Mouse (Mus musculus) R1 (cell line): ENCODE data around the gene Pik3c2g.

Experiments
- DNase-seq: peaks from one replicate; pipeline ENCODE4 v3.0.0-alpha.2; 2018; ENCODE audit warnings: low read depth, low spot score

The Pik3c2g gene

DNA sequence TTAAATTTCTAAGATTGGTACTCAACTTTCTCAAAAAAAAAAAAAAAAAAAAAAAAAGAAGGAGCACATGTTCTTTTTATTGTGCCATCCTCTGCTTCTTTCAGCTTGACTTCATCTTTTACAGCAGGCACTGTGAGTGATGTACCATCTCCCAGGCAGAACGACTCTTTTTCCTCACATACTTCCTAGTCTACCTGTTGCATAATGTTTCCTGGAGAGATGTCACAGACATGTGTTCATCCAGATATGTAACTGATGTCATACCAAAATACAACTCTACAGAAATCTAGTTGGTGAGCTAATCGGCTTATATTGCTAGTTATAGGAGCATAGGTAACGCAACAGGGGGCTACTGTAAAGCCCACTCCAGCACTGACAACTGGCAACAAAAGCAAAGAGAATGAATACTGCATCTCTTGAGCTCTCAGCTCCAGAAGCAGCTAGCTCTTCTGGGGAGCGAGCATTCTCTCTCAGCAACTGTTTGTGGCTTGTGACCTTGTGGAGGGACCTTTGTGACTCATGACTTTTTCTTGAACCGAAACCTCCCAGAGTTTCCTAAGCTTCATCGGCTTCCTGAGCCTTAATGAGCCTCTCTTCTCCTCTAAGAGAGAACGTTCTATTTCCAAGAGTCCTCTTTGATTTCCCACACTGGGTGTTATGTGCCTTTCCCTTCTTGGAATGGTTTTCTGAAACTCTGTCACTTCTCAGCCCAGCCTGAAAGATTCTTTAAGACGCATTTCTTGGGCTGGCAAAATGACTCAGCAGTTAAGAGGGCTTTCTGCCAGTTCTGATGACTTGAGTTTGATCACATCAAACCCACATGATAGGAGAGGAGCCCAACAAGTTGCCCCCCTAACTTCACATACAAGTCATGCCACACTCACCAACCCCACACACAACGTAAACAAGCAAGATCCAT lies 148.9 kb downstream of the Pik3c2g start:
- no peak for DNase-seq

DNA sequence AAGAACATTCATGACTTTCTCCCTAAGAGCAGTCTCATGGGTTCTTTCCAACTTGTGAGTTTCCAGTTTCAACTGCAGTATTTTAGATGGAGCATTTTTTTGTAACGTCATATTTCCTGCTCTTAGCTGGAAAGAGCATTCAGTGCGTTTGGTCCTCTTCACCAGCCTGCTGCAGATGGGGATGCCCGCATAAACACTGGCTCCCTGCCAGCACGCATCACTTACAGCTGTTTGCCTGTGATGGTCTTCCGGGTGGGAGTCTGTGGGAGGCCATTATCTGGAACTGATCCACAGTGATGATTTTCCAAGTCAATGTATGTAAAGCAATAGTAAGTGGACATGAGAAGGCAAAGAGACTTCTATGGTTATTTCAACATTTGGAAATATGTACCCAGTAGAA lies 151.3 kb downstream of the Pik3c2g start:
- no peak for DNase-seq

DNA sequence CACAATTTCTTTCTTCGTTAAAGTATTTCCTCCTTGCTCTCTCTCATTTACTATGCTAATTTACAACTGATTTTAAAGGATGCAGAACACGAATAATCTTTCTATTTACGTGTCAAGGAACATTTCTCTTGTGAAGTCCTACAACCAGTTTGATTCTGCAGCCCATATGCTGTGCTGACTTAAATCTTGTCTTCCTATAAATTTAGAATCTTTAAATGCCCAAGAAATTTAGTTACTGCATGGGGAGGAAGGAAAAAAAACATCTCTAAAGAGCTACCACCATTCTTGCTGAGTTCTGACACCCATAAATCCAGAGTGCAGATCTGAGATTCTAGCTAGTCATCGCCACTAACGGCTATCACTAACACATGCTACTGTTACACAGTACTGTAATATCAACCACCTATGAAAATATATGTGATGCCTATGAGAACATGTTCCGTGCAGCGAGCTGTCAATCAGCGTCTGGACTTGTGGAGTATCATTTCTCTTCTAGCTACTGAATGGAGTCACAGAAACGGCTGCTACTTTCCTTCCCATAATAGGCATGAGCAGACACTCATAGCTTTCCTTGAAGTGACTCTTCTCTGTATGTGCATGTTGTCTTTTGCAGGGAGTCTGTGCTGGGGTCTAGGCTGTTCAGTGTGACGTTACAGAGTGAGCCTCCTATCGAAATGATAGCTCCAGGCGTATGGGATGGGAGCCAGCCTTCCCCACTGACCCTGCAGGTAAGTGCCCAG lies 155.8 kb downstream of the Pik3c2g start:
- DNase-seq = no peak

DNA sequence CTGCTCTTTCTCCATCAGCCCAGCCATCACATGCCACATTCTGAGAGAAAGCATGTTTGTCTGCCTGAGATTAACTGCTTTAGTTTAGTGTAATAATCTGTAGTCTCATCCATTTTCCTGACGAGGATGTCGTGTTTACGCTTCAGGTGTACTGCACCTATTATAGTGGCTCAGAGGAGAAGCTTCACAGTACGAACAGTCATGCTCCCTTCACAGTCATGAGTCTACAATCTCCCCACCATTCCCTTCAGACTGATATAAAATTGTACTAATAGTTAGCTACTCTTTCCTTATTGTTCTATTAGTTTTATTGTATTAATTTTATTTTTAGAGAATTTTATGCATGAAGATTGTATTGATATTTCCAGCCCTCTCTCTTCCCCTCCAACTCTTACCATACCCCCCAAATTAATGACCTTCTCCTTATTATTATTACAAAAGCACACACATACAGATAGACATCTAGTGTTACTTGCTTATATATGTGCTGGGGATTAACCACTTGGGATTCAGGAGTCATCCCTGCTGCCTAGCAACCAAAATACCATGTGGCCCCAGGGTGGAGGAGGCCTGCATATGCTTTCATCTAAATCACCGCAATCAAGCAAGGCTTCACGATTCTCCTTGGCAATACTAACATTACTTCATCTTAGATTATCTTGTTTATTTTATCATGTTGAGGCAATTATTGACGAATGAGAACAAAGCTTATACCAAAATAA lies 159.9 kb downstream of the Pik3c2g start:
- no peak for DNase-seq

DNA sequence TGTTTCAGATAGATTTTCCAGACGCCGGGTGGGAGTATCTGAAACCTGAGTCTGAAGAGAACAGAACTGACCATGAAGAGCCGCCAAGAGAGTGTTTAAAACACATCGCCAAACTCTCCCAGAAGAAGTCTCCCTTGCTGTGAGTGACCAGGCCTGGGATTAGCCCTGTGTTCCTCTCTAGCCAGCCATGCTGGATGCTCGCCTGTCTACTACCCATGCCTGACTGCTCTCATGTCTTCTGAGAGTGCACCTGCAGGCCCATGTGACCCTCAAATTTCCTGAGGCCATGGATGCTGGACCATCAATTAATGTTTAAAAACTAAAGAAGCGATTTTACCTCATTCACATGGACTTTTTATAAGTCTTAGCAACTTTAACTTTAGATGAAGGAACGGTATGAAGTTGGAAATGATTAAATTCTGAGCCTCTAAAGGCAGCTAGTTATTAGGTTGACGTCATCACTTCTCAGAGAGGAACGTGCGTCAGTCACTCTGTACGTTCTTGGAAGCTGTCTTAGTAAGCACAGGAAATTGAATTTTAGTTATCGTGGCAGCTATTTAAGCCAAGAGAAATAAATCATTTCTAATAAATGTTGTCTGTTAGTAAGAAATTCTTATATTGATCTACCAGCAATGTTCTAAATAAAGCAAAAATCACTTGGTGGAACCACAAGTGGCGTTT lies 161.2 kb downstream of the Pik3c2g start:
- no peak for DNase-seq

DNA sequence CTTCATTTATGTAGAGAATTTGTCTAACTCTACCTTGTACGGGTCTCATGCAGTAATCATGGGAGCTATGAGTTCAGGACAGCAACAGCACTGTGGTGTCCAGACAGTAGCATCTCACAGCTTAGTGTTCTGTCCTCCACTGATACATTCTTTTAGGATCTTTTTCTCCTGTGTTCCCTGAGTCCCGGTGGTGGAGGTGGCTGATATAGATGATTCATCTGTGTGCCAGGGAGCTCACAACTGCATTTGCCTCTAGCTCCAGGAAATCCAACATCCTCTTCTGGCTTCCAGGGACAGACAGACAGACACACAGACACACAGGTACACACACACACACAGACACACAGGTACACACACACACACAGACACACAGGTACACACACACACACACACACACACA lies 163.6 kb downstream of the Pik3c2g start:
- no peak for DNase-seq

DNA sequence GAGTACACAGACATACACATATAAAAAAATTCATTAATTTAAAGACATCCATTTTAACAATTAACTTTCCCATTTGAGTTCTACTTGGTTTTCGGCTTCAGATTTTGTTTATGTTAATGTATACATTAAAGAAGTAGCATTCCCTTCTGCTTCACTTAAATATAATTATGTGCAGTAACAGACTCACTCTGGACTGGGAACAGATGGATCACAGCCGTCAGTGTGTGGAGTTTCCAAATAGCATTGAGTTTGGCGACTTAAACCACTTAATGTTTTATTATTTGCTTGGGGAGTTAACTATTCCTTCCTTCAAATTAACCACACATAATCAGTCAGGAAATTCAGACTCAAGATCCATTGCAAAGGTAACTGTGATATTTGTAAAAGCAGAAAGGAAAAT lies 164.0 kb downstream of the Pik3c2g start:
- DNase-seq = no peak

DNA sequence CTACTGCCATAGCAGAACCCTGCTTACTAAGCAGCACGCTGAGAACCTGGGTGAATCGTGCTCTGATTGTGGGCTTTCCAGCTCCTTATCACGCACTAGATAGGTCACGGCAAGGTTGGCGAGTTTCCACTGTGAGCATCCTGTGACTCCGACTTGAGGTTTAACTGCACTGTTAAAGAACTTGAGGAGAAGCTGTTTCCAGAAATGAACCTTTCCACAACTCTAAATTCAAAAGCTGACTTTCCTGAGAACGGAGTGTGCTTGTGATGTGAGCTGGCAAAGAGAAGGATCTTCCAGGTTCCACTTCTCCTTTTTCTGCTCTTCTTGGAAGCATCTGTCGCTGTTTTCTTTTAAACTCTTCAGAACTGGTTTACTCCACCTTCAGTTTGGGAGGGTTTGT lies 170.9 kb downstream of the Pik3c2g start:
- DNase-seq = no peak

DNA sequence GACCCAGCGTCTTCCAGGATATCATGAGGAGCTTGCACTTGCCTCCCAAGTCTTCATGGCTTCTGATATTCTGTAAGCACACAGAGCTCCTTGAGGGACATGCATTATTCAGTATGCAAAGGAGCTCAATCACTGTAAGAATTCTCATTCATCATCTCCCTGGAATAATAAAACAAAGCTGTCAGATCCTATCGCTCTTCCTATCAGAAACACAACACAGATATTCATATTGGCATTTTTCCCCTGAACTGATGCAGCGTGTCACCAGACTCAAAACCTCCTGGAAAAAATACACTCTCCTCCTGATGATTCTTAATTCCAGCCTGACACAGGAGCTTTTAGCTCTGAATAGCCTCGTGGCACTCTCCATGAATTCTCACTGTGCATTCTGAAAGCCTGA lies 174.0 kb downstream of the Pik3c2g start:
- no peak for DNase-seq

DNA sequence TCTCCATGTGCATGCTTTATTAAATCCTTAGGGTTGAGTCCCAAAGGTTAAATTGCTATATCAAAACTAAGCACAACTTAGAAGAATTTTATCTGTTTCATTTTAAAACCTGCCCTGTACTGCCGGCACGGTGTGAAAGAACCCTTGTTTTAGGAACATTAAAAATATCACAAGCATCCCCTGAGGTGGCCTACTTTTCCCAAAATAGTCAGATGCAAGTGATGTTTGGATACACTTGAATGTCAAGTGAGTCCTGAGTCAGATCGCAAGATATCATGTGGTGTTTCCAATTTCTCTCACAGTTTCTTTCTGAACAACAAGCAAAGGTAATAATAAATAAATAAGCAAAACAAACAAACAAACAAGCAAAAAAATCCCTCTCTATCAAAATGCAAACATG lies 177.4 kb downstream of the Pik3c2g start:
- no peak for DNase-seq

DNA sequence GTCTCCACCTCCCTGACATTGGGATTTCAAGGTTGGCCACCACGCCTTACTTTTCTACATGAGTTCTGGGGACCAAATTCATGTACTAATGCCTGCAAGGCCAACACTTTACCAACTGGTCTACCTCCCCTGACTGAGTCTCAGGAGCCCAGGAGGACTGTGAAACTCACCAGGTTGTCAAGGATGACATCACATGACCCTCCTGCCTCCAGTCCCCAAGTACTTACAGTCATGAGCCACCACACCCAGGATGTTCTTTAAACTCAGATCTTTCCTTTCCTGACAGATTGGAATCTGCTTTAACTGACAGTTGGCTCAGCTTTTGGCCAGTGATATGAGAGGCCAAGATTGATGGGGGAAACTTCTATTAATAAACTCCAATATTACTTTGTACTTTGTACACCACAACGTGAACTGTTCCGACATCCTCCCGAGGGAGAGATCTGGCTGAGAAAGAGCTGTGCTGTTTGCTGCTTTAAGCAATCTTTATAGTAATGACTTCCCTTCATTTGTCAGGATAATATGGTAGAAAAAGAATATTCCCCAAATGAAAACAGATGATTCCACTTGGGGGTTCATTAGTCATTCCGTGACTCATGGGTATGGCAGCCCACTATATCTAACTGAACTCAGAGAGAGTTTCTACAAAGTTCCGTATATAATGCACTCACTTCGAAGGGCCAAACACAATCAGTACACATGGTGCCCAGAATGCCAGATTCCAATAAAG lies 182.9 kb downstream of the Pik3c2g start:
- DNase-seq = peak; percentile 8

DNA sequence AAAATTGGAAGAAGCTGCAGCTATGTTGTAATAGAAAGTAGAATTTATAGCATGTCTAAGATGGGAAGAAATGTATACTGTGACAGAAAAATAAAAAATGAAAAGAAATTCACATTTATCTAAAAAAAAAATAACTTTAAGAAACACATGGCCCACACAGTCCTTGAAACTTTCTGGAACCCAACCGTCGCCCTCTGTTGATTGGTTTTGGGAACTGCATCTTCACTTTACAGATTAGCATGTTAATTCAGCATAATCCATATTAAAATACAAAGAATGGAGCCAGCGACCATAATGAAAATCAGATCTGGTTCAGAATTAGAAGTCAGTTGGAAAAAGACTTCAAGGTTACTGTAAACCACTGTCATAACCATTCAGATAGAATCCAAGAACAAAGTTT lies 183.5 kb downstream of the Pik3c2g start:
- no peak for DNase-seq

DNA sequence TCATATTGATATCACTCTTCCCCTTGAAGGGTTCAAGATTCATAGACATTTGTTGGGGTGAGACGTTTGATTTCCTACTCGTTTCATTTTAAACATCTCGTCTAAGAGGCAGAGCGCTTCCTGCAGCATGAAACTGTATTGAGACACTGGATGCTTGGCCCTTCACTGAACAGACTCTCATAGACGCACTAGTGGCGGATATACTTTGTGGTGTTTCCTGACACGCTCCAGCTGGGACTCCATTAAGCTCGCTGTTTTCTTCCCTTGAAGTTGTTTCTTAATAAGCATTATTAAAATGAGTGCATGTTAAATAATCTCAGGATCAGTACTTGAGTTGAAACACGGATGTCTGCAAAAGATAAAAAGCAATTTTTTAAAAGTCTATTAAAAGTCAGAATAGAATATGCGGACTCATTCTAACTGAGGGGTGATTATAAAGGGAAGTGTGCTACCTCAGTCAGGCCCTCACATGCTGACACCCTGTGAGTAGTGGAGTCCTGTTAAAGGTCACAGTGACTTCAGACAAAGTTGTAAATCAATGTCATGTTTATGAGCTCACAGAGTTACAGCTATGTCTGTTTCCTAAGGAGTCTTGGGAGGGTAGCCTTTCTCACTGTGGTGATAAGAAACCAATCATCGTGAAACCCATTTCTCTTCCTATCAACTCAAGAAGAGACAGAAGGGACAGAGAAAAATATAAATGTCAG lies 190.7 kb downstream of the Pik3c2g start:
- DNase-seq = no peak

DNA sequence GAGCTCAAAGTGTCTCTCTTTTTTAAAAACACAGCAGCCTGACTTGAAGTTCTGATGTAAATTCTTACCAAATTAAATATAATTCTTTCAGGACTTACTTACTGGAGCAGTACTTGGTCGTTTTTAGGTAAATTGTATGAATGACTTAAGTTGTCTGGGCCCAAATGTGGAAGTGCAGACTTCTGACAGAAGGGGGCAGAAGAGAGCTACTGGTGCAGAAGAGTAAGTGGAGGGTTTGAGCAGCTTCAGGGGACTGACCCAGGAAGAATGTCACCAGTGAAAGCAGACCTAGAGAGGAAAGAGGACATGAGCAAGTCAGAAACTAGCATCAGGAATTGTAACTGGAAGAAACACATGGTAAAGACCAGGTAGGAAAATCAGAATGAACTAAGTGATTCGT lies 193.0 kb downstream of the Pik3c2g start:
- DNase-seq = peak; percentile 53

DNA sequence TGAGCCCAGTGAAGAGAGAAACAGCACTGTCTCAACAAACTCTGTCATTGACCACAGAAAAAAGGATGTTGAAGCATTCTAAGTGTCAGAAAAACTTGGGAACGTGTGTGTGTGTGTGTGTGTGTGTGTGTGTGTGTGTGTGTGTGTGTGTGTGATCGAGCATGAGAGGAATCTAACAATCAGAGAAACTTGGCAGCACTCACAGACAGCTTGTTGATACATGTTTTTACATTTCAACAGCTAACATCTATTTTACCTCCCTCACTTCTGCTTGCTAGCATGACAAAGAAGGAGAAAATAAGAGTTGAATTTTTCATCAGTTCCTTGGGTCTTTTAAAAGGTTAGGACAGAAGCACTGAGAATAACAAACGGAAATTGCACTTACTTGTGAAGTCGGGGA lies 202.5 kb downstream of the Pik3c2g start:
- no peak for DNase-seq

DNA sequence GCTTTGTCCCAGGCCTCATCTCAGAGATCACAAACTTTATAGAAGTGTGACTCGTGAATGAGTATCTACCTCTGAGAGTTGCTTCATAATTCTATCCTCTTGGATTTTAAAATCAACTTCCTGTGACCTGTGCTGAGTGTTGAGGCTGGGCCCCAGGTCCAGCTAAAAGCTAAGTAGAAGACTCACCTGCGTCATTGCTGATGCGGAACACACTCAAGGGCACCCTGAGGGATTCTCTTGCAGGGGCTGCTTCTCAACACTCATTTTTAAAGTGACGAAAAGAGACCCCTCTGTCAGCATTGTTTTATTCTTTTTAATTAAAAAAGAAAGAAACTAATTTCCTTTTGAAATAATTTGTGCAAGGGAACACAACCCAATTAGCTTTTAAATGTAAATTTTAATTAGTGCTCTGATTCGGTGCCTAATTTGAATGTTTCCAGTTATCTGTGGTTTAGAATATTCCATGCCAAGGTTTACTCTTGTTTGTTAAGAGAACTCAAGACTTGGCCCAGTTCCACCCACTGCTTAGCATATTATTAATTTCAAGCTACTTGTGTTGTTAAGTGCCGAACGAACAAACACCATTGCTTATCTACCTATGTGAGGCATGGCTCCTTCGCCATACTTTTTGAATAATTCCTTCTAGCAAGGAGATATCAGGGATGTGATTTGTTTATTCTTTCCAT lies 212.7 kb downstream of the Pik3c2g start:
- DNase-seq = no peak

DNA sequence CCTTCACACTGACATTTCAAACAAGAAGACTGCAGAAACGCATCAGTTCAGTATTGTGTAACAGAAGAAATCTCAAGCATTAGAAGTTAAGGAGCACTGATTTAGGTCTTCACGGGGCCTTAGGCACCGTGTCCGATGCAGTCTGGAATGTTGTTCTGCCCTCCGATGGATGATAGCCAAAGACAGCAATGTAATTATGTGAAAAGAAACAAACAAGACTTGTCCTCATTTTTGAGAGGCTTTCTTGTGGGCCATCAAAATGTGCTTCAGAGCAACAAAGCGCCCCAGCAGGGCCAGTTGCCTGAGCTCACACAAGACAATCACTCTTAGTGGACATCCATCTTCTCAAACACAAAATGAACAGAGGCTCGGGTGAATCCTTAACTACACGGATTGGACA lies 234.9 kb downstream of the Pik3c2g start:
- no peak for DNase-seq

DNA sequence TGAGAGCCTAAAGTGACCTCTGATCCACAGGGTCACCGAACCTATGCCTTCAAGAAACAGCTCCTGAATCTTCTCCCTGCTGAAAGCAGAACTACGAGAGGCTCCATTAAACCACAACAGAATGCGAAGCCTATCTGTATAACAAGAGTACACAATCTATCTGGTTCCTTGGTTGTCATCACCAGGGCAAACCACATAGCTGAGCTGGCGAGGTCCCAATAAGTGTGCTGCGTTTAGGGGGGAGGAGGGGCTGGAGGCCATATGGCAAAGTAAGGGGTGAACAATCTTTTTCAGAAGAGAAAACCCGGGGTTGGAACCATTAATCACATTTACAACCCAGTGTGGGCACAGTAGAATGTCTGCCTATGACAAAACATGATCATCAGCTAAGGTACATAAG lies 251.2 kb downstream of the Pik3c2g start:
- no peak for DNase-seq

DNA sequence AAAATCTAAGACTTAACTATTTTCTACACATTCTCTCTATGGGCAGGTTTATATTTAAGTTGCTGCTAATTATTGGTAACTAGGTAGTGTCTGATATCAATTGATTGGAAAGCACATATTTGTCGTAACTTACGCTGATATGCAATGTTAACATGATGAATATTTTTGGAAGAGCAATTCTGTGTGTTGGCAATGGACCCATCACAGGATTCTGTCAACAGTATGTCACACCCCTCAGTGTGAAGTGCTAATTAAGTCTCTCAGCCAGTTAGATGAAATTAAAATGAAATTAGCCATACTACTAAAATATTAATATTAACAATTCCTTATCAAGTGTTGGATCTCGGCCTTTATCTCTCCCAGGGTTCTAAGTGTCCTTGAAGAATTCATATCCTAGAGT lies 251.7 kb downstream of the Pik3c2g start:
- no peak for DNase-seq

DNA sequence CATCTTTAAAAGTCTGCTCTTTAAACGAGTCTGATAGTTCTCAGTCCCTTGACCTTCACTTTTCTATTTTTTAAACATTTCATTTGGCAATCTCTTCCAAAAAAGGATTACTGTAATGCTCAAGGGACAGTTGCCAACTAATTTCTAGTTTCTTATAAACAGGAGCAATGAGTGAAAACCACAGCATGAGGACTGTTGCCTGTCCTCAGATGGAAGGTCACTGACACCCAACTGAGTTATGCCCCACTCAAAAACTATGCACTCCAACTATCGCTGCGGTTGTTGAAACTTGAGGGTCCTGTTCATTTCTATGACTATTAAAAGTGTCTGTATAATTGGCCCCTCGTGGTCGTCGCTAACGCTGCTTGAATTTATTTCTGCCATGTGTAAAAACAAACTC lies 252.9 kb downstream of the Pik3c2g start:
- DNase-seq = no peak
